Comparison of ENCODE assay signal across 14 mouse cellular contexts in the genomic region with DNA sequence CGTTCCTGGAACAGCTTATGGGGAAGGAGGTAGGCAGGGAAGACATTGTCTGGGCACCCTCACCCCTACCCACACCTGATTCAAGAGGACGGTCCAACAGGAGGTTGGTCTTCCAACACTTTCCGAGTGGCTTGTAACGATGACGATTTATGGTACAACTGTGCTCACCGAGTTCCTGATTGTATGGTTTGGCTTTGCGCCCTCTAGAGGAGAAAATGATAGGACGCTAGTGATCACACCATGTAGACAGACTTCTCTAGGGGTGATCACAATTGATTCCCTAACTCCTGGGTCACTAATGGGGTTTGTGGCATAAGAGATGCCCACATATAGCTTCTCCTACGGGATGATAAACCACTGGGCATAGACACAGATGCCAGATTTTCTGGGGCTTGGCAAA. TPM values are rescaled to one million over a fixed set of nuclear protein-coding genes. Genes with fewer than 3 reads are reported as not detected.
DNase-seq lines count a peak whose midpoint lies in the region; ATAC-seq and TF ChIP-seq lines count a peak whose summit lies in the region.
"Had no signal": no experiment of that assay in that cellular context is flagged by ENCODE, and none has a peak within 500 bp of the region (broad histone marks: within the 10 kb centered on the region; RNA-seq: fewer than 3 reads in every experiment).

No protein-coding gene starts in this region.

- H3K36me3 ChIP-seq in intestine, postnatal 0 days (ENCODE audit: control insufficient read depth, insufficient read depth): no peaks in the 10 kb centered on the region
- H3K36me3 ChIP-seq in intestine, embryonic 16.5 days (ENCODE audit: control insufficient read depth, insufficient read depth, low read length): no peaks in the 10 kb centered on the region
- no peaks in the 10 kb centered on the region for H3K36me3 ChIP-seq in testis, adult 2 months (ENCODE audit: control insufficient read depth, insufficient read depth, low read length)
- H3K36me3 ChIP-seq in forebrain, embryonic 12.5 days (replicated peaks): no peaks in the 10 kb centered on the region
- H3K36me3 ChIP-seq: heart, embryonic 13.5 days; hindbrain, embryonic 12.5 days; liver, embryonic 12.5 days had no signal

- TF ChIP-seq CTCF in intestine, postnatal 0 days (IDR thresholded peaks at IDR 0.05; ENCODE audit: low read depth): peak; percentile 52
- 0 out of 2 replicates have a peak, but pooled peaks have one; percentile 8 for TF ChIP-seq CTCF in testis, adult 2 months (IDR thresholded peaks at IDR 0.05; ENCODE audit: control insufficient read depth, insufficient read depth, insufficient replicate concordance, low read depth, low read length)
- peak; percentile 29; the same call in 1 of the 2 replicates for TF ChIP-seq CTCF in brain, embryonic 14.5 days (IDR thresholded peaks at IDR 0.05; ENCODE audit: borderline replicate concordance, extremely low read depth, insufficient read depth, insufficient read length)

- H3K4me3 ChIP-seq in intestine, postnatal 0 days (ENCODE audit: low read depth, low read length): no peak overlapping the region
- H3K4me3 ChIP-seq in intestine, embryonic 16.5 days (ENCODE audit: low read length): no peak overlapping the region
- peak overlapping the region; percentile 17; the same call in 1 of the 2 replicates for H3K4me3 ChIP-seq in testis, adult 2 months (ENCODE audit: control insufficient read depth, low read depth, low read length)
- H3K4me3 ChIP-seq in forebrain, embryonic 12.5 days (replicated peaks): no peak overlapping the region
- H3K4me3 ChIP-seq: heart, embryonic 13.5 days; hindbrain, embryonic 12.5 days; liver, embryonic 12.5 days; megakaryocyte, embryonic 14.5 days had no signal

- no peak for DNase-seq in testis, postnatal 10 days (ENCODE audit: low spot score)
- DNase-seq in brain, embryonic 14.5 days (ENCODE audit: low read depth): no peak
- peak; percentile 16 for DNase-seq in retina, embryonic 14.5 days (ENCODE audit: low spot score)
- DNase-seq: kidney, postnatal 25 days had no signal

- H3K27me3 ChIP-seq in intestine, postnatal 0 days (replicated peaks; ENCODE audit: control insufficient read depth, insufficient read depth, low read length): no peaks in the 10 kb centered on the region
- H3K27me3 ChIP-seq in intestine, embryonic 16.5 days (replicated peaks; ENCODE audit: control insufficient read depth, insufficient read depth, low read length): no peaks in the 10 kb centered on the region
- H3K27me3 ChIP-seq in testis, adult 2 months (ENCODE audit: control insufficient read depth, insufficient read depth, low read length): no peaks in the 10 kb centered on the region
- no peaks in the 10 kb centered on the region for H3K27me3 ChIP-seq in forebrain, embryonic 12.5 days
- H3K27me3 ChIP-seq: heart, embryonic 13.5 days; hindbrain, embryonic 12.5 days; liver, embryonic 12.5 days had no signal

- TF ChIP-seq POLR2A in testis, adult 2 months (IDR thresholded peaks at IDR 0.05; ENCODE audit: control insufficient read depth, low read depth, low read length): no peak
- no peak for TF ChIP-seq POLR2A in brain, embryonic 14.5 days (IDR thresholded peaks at IDR 0.05; ENCODE audit: borderline replicate concordance, extremely low read depth, insufficient read depth, insufficient read length, poor library complexity, severe bottlenecking)

- H3K4me1 ChIP-seq in intestine, postnatal 0 days (replicated peaks; ENCODE audit: control insufficient read depth, insufficient read depth, low read length): no peaks in the 10 kb centered on the region
- no peaks in the 10 kb centered on the region for H3K4me1 ChIP-seq in intestine, embryonic 16.5 days (ENCODE audit: control insufficient read depth, insufficient read depth, low read length)
- no peaks in the 10 kb centered on the region; the same call in 1 of the 2 replicates for H3K4me1 ChIP-seq in testis, adult 2 months (ENCODE audit: control insufficient read depth, insufficient read depth, low read length)
- no peaks in the 10 kb centered on the region for H3K4me1 ChIP-seq in forebrain, embryonic 12.5 days
- H3K4me1 ChIP-seq: heart, embryonic 13.5 days; hindbrain, embryonic 12.5 days; liver, embryonic 12.5 days; megakaryocyte, embryonic 14.5 days had no signal

- no peaks in the 10 kb centered on the region for H3K9me3 ChIP-seq in intestine, postnatal 0 days (ENCODE audit: control insufficient read depth)
- no peaks in the 10 kb centered on the region for H3K9me3 ChIP-seq in intestine, embryonic 16.5 days (ENCODE audit: control insufficient read depth, low read length)
- H3K9me3 ChIP-seq in forebrain, embryonic 12.5 days: no peaks in the 10 kb centered on the region
- H3K9me3 ChIP-seq: hindbrain, embryonic 12.5 days; liver, embryonic 12.5 days had no signal

- no peak overlapping the region for H3K9ac ChIP-seq in intestine, postnatal 0 days (ENCODE audit: low read depth, low read length)
- no peak overlapping the region for H3K9ac ChIP-seq in intestine, embryonic 16.5 days (ENCODE audit: low read depth, low read length)
- no peak overlapping the region for H3K9ac ChIP-seq in forebrain, embryonic 12.5 days
- H3K9ac ChIP-seq: heart, embryonic 13.5 days; hindbrain, embryonic 12.5 days; liver, embryonic 12.5 days had no signal

- WGBS in intestine, postnatal 0 days: 75% methylated on average over 9 of the region's 9 CpGs
- 78% methylated on average over 9 of the region's 9 CpGs for WGBS in intestine, embryonic 16.5 days
- WGBS in forebrain, embryonic 12.5 days: 86% methylated on average over 9 of the region's 9 CpGs

- H3K4me2 ChIP-seq in intestine, postnatal 0 days (replicated peaks; ENCODE audit: low read depth): no peak overlapping the region
- H3K4me2 ChIP-seq in intestine, embryonic 16.5 days (ENCODE audit: low read depth, low read length): no peak overlapping the region
- H3K4me2 ChIP-seq in forebrain, embryonic 12.5 days: no peak overlapping the region
- H3K4me2 ChIP-seq: heart, embryonic 13.5 days; hindbrain, embryonic 12.5 days; liver, embryonic 12.5 days had no signal

- ATAC-seq in intestine, postnatal 0 days: no peak
- no peak for ATAC-seq in intestine, embryonic 16.5 days
- no peak for ATAC-seq in forebrain, embryonic 12.5 days (ENCODE audit: low FRiP score)
- ATAC-seq in frontal cortex, adult (ENCODE audit: low TSS enrichment): no peak
- ATAC-seq: liver, embryonic 12.5 days had no signal

- H3K27ac ChIP-seq in intestine, postnatal 0 days (ENCODE audit: low read depth, low read length): no peak overlapping the region
- no peak overlapping the region for H3K27ac ChIP-seq in intestine, embryonic 16.5 days (ENCODE audit: low read length)
- H3K27ac ChIP-seq in testis, adult 2 months (ENCODE audit: control insufficient read depth, insufficient read depth, low read depth, low read length): no peak overlapping the region
- H3K27ac ChIP-seq in forebrain, embryonic 12.5 days: no peak overlapping the region
- H3K27ac ChIP-seq: heart, embryonic 13.5 days; hindbrain, embryonic 12.5 days; liver, embryonic 12.5 days had no signal

RNA-seq across cellular contexts. Expression of a gene that starts 3.3 kb away (rescaled TPM):
- polyA plus RNA-seq in intestine, postnatal 0 days (2015; fragmentation: Nextera tagmentation; extraction: Ambion mirVana): not detected in 2 replicates
- not detected in 2 replicates for polyA plus RNA-seq in intestine, embryonic 16.5 days (2015; fragmentation: Nextera tagmentation; extraction: Ambion mirVana)
- polyA plus RNA-seq in testis, adult 2 months (2012; rRNA removed): 0.12 and 33.5 TPM in 2 replicates
- not detected in 2 replicates for polyA plus RNA-seq in brain, embryonic 14.5 days (2012; rRNA removed)
- polyA plus RNA-seq in forebrain, embryonic 12.5 days (2016; fragmentation: Nextera tagmentation; extraction: Ambion mirVana): not detected in 2 replicates
- polyA plus RNA-seq: heart, embryonic 13.5 days; hindbrain, embryonic 12.5 days; liver, embryonic 12.5 days; neural tube, embryonic 11.5 days had no signal

RNA-seq across cellular contexts. Expression of a gene that starts 20.6 kb away (rescaled TPM):
- polyA plus RNA-seq in intestine, postnatal 0 days (2015; fragmentation: Nextera tagmentation; extraction: Ambion mirVana): not detected in 2 replicates
- polyA plus RNA-seq in intestine, embryonic 16.5 days (2015; fragmentation: Nextera tagmentation; extraction: Ambion mirVana): 0.34 TPM in 1 of 2 replicates, not detected in the other
- 163 and 447 TPM in 2 replicates for polyA plus RNA-seq in testis, adult 2 months (2012; rRNA removed)
- polyA plus RNA-seq in brain, embryonic 14.5 days (2012; rRNA removed): not detected in 2 replicates
- polyA plus RNA-seq in forebrain, embryonic 12.5 days (2016; fragmentation: Nextera tagmentation; extraction: Ambion mirVana): not detected in 2 replicates
- polyA plus RNA-seq: heart, embryonic 13.5 days; hindbrain, embryonic 12.5 days; liver, embryonic 12.5 days; neural tube, embryonic 11.5 days had no signal

RNA-seq across cellular contexts. Expression of a gene that starts 21.1 kb away (rescaled TPM):
- polyA plus RNA-seq in intestine, postnatal 0 days (2015; fragmentation: Nextera tagmentation; extraction: Ambion mirVana): not detected in 2 replicates
- polyA plus RNA-seq in intestine, embryonic 16.5 days (2015; fragmentation: Nextera tagmentation; extraction: Ambion mirVana): not detected in 2 replicates
- polyA plus RNA-seq in testis, adult 2 months (2012; rRNA removed): 0.48 and 29.2 TPM in 2 replicates
- polyA plus RNA-seq in brain, embryonic 14.5 days (2012; rRNA removed): not detected in 2 replicates
- not detected in 2 replicates for polyA plus RNA-seq in forebrain, embryonic 12.5 days (2016; fragmentation: Nextera tagmentation; extraction: Ambion mirVana)
- polyA plus RNA-seq: heart, embryonic 13.5 days; hindbrain, embryonic 12.5 days; liver, embryonic 12.5 days; neural tube, embryonic 11.5 days had no signal

RNA-seq across cellular contexts. Expression of a gene that starts 21.8 kb away (rescaled TPM):
- not detected in 2 replicates for polyA plus RNA-seq in intestine, postnatal 0 days (2015; fragmentation: Nextera tagmentation; extraction: Ambion mirVana)
- not detected in 2 replicates for polyA plus RNA-seq in intestine, embryonic 16.5 days (2015; fragmentation: Nextera tagmentation; extraction: Ambion mirVana)
- polyA plus RNA-seq in testis, adult 2 months (2012; rRNA removed): 3.8 and 15.4 TPM in 2 replicates
- polyA plus RNA-seq in brain, embryonic 14.5 days (2012; rRNA removed): not detected in 2 replicates
- not detected in 2 replicates for polyA plus RNA-seq in forebrain, embryonic 12.5 days (2016; fragmentation: Nextera tagmentation; extraction: Ambion mirVana)
- polyA plus RNA-seq: heart, embryonic 13.5 days; hindbrain, embryonic 12.5 days; liver, embryonic 12.5 days; neural tube, embryonic 11.5 days had no signal

RNA-seq across cellular contexts. Expression of a gene that starts 21.9 kb away (rescaled TPM):
- polyA plus RNA-seq in intestine, postnatal 0 days (2015; fragmentation: Nextera tagmentation; extraction: Ambion mirVana): not detected in 2 replicates
- polyA plus RNA-seq in intestine, embryonic 16.5 days (2015; fragmentation: Nextera tagmentation; extraction: Ambion mirVana): not detected in 2 replicates
- 2.4 and 17.5 TPM in 2 replicates for polyA plus RNA-seq in testis, adult 2 months (2012; rRNA removed)
- not detected in 2 replicates for polyA plus RNA-seq in brain, embryonic 14.5 days (2012; rRNA removed)
- polyA plus RNA-seq in forebrain, embryonic 12.5 days (2016; fragmentation: Nextera tagmentation; extraction: Ambion mirVana): not detected in 2 replicates
- polyA plus RNA-seq: heart, embryonic 13.5 days; hindbrain, embryonic 12.5 days; liver, embryonic 12.5 days; neural tube, embryonic 11.5 days had no signal

Comparison
In these comparisons a context has a peak if more than half of its experiments do, and no peak if none do; other contexts are left out.
1. RNA of a gene that starts 20.6 kb away (polyA plus RNA-seq): 163 to 447 TPM in testis, adult 2 months; 0.34 TPM in intestine, embryonic 16.5 days, not detected in intestine, postnatal 0 days, not detected in brain, embryonic 14.5 days and not detected in forebrain, embryonic 12.5 days; every median in the first group is over 100 times any median in the second.
2. Peak in every context shown above with its lines, with median percentiles within 50 percentile points of each other: CTCF ChIP-seq.